Mouse (Mus musculus) heart, adult 9 months (tissue): Measurements from ENCODE around the gene Hist3h2ba.
"Not testable (repeated sequence)": the region's sequence is repeated elsewhere in the genome, so short reads cannot be mapped to it uniquely, and the experiment has no call there.

ENCODE experiments used
- DNase-seq, 2 experiments: peaks; one replicate each; pipeline ENCODE4 v3.0.0; 2022; ENCODE audit warnings: low spot score in 2 of 2

Hist3h2ba gene

DNA sequence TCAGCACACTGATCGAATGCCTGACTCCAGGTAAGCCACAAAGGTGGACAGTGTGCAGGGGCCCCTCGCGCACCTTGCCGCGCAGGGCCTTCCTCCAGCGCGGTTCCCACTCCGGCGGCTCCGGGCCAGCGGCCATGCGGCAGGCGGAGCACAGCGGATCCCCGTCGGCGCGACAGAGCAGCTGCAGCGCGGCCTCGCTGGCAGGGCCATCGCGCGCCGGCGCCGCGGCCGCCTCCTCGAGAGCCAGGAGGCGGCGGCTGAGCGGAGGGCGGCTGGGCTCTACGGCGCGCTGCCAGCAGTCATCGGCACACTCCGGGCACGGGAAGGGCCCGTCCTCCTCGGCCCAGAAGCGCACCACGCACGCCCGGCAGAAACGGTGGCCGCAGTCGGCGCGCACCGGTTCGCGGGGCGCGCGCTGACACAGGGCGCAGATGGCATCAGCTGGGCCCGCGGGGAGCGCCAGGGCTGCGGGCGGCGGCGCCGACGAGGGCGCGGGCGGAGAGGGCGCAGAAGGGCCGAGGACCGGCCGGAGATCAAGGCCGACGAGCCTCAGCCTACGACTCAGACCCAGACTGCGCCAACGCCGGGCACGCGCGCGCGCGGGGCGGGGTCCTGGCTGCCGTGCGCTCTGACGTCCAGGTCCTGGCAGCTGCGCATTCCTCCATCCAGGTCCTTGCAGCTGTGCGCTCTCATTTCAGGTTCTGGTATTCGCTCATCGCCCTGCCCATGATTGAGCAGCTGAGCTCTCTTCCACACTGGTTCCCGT is 10.2 kb upstream of the Hist3h2ba start, which contains the start of gene Rnf187:
Gene Rnf187, minus strand, starts transcription at position 595 of the 766 bp plus-strand sequence.
- peak; percentile 91 to 92 for DNase-seq

DNA sequence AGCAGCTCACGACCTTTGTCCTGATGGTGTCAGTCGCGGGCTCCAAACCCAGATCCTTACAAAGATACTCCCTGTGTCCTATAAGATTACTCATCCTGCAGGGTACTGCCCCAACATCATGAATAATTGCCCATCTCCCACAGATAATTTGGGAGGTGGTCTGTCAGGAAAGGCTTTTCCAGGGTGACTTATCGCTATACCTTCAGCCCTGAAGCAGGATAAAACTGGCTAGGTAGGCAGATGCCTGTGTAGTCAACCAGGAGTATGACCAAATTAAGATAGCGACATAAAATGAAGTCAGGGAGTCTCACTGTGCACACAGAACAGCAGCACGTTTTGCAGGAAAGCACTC is 9.7 kb upstream of the Hist3h2ba start:
- DNase-seq: no peak

DNA sequence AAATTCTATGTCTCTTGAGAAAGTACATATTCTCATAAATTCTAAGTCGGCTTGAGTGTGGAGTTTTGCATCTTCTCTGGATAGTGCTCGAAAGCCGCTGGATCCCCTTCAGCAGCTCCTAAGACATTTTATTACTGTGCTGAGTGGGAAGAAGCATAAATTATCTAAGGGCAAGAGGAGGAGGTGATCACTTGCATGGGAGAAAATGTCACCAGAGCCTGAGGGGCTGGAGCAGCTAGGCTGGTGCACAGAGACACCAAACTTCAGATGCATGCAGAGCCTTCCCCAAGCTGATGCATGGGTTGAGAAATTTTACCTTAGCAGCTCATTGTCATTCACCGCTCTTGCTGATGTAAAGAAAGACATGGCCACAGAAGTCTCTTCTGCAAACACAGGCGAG is 4.6 kb upstream of the Hist3h2ba start:
- DNase-seq: no peak

DNA sequence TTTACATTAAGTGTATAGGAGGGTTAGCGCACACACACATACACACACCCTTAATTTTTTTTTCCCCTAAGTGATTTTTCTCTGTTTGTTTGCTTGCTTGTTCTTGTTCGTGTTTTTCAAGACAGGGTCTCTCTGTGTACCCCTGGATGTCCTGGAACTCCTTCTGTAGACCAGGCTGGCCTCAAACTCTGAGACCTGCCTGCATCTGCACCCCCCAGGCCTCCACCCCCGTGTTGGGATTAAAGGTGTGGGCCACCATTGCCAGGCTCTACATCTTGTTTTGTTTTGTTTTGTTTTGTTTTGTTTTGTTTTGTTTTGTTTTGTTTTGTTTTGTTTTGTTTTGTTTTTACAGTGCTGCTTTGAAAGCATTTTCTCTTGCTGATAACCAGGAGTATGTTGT is 1.4 kb upstream of the Hist3h2ba start:
- no peak for DNase-seq

DNA sequence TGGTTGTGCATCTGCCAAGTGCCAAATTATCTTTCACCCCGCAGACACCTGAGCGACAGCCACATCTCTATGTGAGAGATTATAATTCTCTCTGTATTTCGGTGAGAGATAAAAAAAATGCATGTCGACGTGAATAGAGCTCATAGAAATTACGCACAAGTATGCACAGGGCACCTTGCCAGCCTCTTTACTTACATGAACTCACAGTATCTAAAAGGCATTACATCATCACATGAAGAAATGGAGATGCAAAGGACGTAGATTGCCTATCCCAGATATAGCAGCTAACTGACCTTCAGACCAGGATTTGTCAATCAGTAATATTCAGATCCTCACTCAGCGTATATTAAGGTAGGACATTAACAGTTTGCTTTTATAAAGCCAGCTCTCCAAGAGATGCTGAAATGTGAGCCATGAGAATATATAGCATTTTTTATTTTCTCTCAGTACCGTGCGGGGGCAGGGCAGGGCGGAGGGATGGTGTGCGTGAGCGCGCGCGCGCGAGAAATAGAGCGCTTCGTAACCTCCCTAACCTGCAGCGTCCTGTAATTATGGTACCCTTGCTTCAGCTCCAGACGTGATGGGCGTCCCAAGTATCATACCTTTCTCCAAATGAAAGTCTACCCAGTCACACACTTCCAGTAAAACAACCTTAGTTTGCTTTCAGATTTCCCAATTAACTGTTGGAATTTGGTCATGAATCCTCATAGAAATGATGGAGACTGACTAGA is 757 bp upstream of the Hist3h2ba start:
- no peak for DNase-seq

DNA sequence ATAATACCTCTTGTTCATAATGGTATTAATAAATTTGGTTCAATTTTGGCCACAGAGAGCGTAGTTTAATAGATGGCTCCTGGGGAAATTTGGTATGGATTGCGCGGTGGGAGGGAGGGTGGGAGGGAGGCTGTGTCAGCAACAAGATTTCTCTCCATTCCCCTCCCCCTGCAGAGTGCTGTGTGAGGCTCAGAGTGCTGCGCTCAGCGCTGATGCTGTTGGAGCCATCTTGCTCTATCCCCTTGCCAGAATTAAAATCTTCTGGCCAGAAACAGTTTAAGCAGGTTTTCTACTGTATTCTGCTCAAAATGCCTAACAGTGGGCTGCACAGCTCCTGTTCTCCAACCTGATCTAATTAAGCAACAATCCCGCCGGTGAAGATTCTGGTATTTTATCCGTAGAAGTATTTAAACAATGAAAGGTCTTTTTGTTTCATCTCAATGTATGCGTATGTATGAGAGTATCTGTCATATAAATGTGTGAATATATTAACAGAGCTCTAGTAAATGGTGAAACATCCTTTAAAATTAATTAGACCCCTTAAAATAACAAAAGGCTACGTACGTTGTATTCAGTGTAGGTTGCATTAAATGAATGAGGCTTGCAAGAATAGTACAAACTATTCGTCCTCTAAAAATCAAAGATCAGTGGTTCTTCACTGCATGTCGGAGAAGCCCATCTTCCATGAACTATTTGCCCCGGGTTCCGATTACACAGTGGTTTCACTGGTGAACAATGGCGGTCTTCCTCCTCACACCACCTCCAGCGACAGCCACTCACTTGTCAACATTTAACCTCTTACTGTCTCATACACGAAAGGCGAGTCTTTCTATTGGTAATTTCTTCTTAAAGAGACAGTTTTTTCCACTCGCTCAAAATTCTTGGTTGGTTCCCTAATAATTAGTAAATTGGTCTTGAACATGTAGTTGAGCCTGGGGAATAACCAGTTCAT is 1.0 kb downstream of the Hist3h2ba start:
- DNase-seq: no peak

DNA sequence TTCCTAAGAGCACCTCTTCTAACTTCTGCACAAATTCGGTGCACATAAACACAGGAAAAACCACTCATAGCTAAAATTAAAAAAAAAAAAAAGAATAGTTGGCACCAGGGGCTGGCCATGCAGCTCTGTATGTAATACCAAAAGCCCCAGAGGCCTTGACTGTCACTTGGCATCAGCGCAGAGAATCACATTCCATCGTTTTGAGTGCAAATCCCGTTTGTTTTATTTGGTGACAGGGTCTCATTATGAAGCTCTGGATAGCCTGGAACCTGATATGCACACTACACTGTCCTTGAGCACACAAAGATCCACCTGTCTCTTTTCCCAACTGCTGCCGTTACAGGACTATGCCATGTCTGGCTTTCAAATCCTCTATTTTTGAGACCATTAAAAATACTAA is 2.5 kb downstream of the Hist3h2ba start:
- no peak for DNase-seq

DNA sequence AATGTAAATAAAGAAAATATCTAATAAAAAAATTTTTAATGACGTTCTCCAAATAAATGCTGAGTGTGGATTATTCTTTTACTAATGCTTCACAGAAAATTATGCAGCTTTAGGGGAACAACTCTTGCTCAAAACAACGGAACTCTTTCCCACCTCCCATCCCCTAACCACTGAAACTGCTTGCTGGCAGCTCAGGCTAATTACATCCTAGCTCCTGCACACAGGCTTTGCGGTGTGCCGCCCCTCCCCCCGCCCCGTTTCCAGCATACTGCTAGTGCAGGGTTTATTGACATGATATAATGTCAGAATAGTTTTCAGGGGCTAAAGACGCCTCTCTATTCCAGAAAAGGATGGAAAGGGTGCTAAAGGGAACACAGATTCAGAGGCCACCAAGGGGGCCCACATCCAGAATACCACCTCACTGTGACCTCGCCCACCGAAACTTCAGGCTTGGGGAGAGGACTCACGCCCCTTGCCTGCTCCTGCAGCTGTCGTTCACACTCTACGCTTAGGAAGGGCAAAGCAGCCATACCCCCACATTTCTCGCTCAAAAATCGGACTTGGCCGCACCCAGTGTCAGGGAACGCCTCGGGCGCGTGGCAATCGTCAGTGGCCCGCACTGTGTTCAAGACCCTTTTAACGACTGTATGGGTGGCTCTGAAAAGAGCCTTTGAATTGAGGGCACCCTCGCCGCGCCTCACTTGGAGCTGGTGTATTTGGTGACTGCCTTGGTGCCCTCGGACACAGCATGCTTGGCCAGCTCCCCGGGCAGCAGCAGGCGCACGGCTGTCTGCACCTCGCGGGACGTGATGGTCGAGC is 4.8 kb downstream of the Hist3h2ba start:
- peak in 1 of 2 experiments; percentile 24 for DNase-seq

DNA sequence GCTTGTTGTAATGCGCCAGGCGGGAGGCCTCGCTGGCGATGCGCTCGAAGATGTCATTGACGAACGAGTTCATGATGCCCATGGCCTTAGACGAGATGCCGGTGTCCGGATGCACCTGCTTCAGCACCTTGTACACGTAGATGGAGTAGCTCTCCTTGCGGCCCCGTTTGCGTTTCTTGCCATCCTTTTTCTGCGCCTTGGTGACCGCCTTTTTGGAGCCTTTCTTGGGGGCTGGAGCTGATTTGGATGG is 5.4 kb downstream of the Hist3h2ba start:
- not testable (repeated sequence) for DNase-seq

DNA sequence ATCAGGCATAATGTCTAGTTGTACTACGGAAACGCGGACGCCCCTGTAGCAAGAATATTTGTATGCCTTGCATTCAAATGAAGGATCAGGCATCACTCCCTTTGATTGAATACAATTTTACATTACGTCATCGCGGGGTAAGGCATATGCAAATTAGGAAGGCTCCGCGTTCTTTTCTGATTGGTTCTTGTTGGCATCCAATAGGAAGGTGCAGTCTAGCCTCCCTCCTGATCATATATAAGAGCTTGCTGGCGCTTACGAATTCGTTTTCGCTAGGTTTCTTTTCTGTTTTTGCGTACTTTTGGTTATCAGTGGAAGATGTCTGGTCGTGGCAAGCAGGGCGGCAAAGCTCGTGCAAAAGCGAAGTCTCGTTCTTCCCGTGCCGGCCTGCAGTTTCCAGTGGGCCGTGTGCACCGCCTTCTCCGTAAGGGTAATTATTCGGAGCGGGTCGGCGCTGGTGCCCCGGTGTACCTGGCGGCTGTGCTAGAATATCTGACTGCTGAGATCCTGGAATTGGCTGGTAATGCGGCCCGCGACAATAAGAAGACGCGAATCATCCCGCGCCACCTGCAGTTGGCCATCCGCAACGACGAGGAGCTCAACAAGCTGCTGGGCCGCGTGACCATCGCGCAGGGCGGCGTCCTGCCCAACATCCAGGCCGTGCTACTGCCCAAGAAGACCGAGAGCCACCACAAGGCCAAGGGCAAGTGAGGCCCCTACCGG is 5.9 kb downstream of the Hist3h2ba start, which contains the start of the genes Hist3h2a and Trim17:
Gene Hist3h2a, plus strand, starts transcription at position 266 of the 723 bp plus-strand sequence.
Gene Trim17, plus strand, starts transcription at position 266 of the 723 bp plus-strand sequence.
- DNase-seq: peak; percentile 96 to 98

DNA sequence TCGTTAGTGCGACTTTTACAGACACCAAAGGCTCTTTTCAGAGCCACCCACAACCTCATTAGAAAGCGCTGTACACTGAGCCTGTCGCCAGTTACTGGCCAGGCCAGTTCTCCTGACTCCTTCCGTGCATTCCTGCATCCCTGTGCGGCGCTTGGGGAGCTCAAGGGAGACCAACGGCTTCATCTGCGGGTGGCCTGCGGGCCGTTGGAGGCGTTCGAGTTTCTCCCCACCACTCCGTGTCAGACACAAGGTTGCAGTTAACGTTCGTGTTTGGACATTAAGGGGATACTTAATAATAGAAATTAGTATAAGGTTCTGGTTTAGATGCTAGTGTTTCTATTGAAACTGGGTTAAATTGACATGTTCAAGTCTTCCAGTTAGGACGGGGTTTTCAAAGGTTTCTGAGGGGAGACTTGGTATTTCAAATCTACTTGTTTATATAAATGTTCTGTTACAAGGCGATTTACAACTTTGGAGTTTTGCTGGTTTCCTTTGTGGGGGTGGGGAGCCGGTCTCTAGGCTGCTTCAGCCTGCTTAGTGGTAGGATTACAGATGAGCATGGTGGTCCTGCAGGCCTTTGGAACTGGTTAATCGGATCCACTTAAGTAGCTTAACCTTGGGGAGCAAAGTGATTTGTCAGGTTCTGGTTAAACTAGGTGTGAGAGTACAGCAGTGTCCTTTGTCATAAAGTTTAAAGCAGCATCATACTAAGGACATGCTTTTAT is 6.6 kb downstream of the Hist3h2ba start:
- no peak for DNase-seq

DNA sequence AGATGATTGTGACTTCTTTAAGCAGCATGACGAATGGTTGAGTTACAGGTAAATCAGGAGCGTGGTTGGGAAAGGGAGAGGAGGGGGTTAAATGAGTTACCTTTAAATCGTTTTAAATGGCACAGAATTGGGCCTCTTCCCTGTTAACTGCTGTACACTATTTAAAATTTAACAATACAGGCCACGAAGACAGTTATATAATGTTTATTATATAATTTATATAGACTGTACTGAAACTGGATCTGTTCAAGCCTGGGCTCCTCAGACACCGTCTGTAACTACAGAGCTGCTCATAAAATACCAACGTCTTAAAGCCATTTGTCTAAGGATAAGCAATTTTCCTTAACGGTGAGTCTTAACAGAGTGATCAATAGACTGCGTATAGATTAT is 7.1 kb downstream of the Hist3h2ba start:
- no peak for DNase-seq

DNA sequence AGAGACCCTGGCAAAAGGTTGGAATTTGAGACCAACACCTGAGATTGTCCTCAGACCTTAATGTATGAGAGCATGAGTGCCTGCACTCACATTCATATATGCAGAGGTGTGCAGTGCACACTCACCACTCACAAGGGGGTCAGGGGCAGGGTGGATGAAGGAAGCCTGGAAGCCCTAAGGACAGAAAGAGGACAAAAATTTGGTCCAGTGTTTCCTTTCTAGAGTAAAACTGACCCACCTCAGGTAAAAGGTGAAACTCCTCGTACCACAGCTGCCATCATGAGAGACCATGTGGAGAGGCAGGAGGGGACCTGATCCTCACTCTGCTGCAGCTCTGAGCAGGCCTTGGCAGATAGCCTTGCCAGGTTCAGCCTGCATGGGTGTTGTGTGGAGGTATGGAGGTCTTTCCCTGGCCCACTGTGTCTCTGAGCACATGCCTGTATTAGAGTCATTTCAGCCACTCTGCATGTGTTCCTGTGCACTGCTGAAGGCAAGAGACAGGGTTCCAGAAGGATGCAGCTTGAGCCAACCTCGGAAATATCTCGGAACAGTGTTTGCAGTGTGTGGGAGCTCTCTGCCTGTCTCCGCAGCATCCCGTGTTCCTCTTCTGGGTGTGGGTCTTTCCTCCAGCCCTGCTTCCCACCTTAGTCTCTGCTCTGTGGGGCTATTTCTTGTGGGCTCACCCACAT is 8.7 kb downstream of the Hist3h2ba start:
- DNase-seq: no peak

DNA sequence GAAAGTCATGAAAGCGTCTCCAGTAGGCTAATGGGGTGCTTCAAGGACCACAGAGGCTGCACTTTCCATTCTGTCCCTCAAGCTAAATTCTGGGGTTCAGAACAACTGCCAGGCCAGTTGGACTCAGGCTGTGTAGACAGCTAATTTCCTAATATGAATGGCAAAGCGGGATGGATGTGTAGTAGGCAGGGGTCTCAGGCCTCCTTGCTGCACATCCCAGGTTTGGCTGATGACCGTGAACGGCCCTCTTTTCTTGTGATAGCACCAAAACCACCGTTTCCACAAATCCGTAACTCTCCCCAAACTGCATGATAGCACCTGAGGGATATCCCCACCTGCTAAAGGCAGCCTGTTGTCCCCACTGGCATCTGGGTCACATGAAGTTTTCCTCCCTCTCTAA is 9.8 kb downstream of the Hist3h2ba start:
- DNase-seq: no peak

DNA sequence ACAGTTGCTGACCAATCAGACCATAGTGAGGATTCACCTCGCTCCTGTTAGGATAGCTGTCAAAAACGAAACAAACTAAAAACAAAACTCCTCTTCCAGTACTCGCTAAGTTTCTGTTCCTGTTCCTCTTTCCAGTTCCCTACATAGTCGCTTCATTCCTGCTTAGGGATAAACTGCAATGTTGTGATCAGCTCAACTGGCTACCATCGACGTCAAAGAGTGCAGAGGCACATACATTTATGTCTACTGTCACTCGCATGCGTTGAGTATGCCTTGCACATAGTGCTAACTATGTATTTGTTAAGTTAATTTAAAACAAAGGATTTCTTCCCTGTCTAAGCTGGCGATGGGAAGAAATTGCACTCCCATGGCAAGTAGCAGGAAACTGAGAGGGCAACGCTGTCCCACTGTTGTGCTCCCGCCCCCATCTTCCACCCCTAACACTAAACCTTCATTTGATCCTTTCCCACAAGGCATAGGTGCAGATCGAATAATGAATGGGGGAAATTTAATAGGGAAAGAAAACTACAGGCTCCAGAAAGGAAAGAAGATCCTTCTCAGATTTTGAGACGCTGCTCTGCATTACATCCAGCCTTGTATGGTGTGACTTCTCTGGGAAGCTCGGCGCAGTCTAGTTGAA is 10.6 kb downstream of the Hist3h2ba start:
- DNase-seq: no peak

DNA sequence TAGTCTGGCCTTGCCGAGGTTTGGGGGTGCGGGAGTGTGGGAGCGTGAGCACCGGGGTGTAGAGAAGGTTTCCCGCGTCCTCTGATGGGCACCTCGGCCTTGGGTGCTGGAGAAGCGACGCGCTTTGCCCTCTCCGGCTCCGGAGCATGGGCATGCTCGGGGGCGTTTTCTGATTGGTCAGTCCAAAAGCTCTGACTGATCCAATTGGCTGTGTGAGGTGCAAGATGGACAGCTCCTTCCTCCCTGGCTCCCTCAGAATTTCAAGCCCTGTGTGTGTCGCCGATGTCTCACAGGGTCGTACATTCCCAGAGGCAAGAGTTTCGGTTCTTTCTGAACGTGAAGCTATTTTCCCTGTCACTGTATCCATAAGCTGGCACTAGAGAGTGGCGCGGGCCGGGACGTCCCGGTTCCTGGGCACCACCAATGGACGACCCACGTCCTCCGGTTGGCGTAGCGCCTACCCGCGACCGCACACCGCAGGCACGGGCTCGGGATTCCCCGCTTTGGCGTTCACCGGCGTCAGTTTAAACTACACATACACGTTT is 11.3 kb downstream of the Hist3h2ba start:
- DNase-seq: peak; percentile 86 to 91

DNA sequence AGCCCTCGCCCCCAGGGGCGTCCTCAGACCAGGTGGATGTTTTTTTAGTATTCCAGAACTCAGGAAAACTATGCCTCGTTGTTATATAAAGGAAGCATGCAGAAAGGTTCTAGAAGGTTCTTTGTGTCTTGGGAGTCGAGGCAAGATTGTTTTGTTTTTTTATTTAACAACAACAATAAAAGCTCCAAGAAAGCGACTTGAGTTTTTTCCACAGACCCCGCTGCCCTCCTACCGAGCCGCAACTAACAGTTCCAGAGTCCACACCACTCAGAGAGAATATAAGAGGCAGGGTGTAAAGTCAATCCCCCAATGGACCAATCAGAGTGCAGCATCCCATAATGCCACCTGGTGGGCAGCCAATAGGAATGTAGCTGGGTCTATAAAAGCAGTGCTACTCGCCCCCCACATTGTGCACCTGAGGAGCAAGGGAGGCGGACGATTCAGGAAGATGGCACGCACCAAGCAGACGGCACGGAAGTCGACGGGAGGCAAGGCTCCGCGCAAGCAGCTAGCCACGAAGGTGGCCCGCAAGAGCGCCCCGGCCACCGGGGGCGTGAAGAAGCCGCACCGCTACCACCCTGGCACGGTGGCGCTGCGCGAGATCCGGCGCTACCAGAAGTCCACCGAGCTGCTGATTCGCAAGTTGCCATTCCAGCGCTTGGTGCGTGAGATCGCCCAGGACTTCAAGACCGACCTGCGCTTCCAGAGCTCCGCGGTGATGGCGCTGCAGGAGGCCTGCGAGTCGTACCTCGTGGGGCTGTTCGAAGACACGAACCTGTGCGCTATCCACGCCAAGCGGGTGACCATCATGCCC is 12.9 kb downstream of the Hist3h2ba start:
- no peak for DNase-seq

DNA sequence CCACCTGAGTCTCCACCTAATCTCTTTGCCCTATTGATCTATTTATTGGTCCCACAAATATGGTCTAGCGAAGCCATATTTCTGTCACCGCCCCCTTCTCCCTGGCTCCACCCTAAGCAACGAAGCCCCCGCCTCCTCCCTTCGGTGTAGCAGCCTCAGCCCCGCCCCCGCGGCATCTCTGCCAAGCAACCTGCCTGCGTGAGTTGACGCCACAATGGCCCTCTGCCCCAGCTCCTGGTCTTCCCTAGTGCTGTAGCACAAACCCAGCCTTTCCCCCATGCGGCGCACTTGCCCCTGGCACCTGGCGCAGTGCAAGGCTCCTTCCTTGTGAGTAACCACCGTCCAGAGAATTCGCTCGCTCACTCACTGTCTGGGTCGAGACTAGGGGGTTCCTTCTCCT is 14.8 kb downstream of the Hist3h2ba start:
- DNase-seq: no peak
